Mouse (Mus musculus): ENCODE results near the gene Slc35e3.

- TF ChIP-seq CTCF (IDR thresholded peaks at IDR 0.05; ENCODE audit: borderline replicate concordance, extremely low read depth, insufficient read depth, insufficient read length) (no peak), POLR2A (IDR thresholded peaks at IDR 0.05; ENCODE audit: borderline replicate concordance, extremely low read depth, insufficient read depth, insufficient read length, poor library complexity, severe bottlenecking) (no peak)
These were observed 5.2 kb downstream of the Slc35e3 start for GRCm38 (mm10) chr10:117740921-117741320.

All from brain, embryonic 14.5 days (tissue).